ENCODE assay signal across 31 mouse cellular contexts in genomic region chr4:127083131-127083530, GRCm38 (mm10). TPM values are rescaled to one million over a fixed set of nuclear protein-coding genes. Genes with fewer than 3 reads are reported as not detected.
"Had no signal": no experiment of that assay in that cellular context is flagged by ENCODE, and none has a peak within 500 bp of the region (broad histone marks: within the 10 kb centered on the region; RNA-seq: fewer than 3 reads in every experiment).

No protein-coding gene starts in this region.

- ATAC-seq: liver, embryonic 12.5 days; liver, postnatal 0 days; lung, postnatal 0 days; midbrain, embryonic 15.5 days; midbrain, embryonic 16.5 days had no signal

- H3K27ac ChIP-seq: left cerebral cortex, adult 2 months; limb, embryonic 10.5 days; limb, embryonic 12.5 days; limb, embryonic 13.5 days; limb, embryonic 15.5 days; liver, embryonic 12.5 days; liver, embryonic 13.5 days; liver, embryonic 14.5 days; liver, embryonic 15.5 days; lung, embryonic 15.5 days; macrophage; midbrain, embryonic 10.5 days; midbrain, embryonic 12.5 days; midbrain, embryonic 15.5 days; neural tube, embryonic 12.5 days had no signal

- H3K27me3 ChIP-seq: limb, embryonic 12.5 days; limb, embryonic 13.5 days; limb, embryonic 15.5 days; liver, embryonic 12.5 days; liver, embryonic 13.5 days; liver, embryonic 15.5 days; lung, embryonic 15.5 days; megakaryocyte, embryonic 14.5 days; midbrain, embryonic 12.5 days; midbrain, embryonic 15.5 days; neural tube, embryonic 12.5 days had no signal

- DNase-seq: left cerebral cortex, postnatal 4 days; liver; liver, embryonic 13.5 days; liver, postnatal 0 days; lung, adult 18-20 months; lung, adult 2 months; lung, embryonic 14.5 days; lung, postnatal 10 days; lung, postnatal 14 days; lung, postnatal 36 days; lung, postnatal 4 days; midbrain, embryonic 14.5 days had no signal

- H3K4me1 ChIP-seq: limb, embryonic 10.5 days; limb, embryonic 12.5 days; midbrain, embryonic 12.5 days had no signal

- H3K9ac ChIP-seq: limb, embryonic 12.5 days; limb, embryonic 13.5 days; limb, embryonic 15.5 days; liver, embryonic 12.5 days; liver, embryonic 13.5 days; liver, embryonic 14.5 days; liver, embryonic 15.5 days; liver, postnatal 0 days; lung, embryonic 14.5 days; lung, embryonic 15.5 days; midbrain, embryonic 12.5 days; midbrain, embryonic 15.5 days; neural tube, embryonic 12.5 days had no signal

- H3K36me3 ChIP-seq: liver, embryonic 13.5 days; liver, embryonic 15.5 days; midbrain, embryonic 15.5 days; neural tube, embryonic 12.5 days had no signal

- H3K4me3 ChIP-seq: left cerebral cortex, adult 2 months; limb, embryonic 10.5 days; limb, embryonic 12.5 days; limb, embryonic 13.5 days; limb, embryonic 15.5 days; liver, embryonic 12.5 days; liver, embryonic 13.5 days; liver, embryonic 15.5 days; lung, embryonic 15.5 days; megakaryocyte, embryonic 14.5 days; midbrain, embryonic 10.5 days; midbrain, embryonic 12.5 days; midbrain, embryonic 15.5 days; myocyte; neural tube, embryonic 12.5 days had no signal

- H3K9me3 ChIP-seq: limb, embryonic 10.5 days; limb, embryonic 12.5 days; limb, embryonic 13.5 days; limb, embryonic 15.5 days; liver, embryonic 12.5 days; liver, embryonic 13.5 days; liver, embryonic 15.5 days; lung, embryonic 15.5 days; megakaryocyte, embryonic 14.5 days; midbrain, embryonic 10.5 days; midbrain, embryonic 12.5 days; midbrain, embryonic 15.5 days; neural tube, embryonic 12.5 days had no signal

- H3K4me2 ChIP-seq: limb, embryonic 12.5 days; limb, embryonic 13.5 days; limb, embryonic 15.5 days; liver, embryonic 11.5 days; liver, embryonic 12.5 days; liver, embryonic 13.5 days; liver, embryonic 15.5 days; lung, embryonic 14.5 days; lung, embryonic 15.5 days; midbrain, embryonic 12.5 days; midbrain, embryonic 15.5 days; neural tube, embryonic 12.5 days had no signal

RNA-seq across cellular contexts. Expression of gene Zmym6, which starts 5.9 kb away (rescaled TPM):
- polyA plus RNA-seq: myocyte had no signal
